Mouse (Mus musculus): ENCODE measurements around the gene Spsb2.

DNA sequence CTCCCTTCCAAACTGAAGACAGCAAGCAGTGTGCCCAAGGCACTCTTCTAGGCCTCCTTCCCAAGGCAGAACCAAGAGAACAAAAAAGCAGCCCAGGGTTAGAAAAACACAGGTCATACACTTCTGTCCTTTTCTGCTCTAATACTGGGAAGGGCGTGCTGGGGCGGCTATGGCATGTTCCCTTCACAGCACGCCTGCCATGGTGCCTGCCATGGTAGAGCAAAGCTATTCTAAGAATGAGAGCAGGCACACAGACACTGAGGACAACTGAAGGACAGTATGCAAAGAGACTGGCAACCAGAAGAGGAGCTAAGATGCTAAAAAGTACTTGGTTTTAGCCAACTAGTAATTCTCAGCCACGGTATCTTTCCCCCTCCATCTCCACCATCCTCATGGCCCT, 13.6 kb downstream of the Spsb2 start:
- TF ChIP-seq GATA1 (IDR thresholded peaks at IDR 0.05; ENCODE audit: low read length), result no peak
- no peak for TF ChIP-seq TAL1 (IDR thresholded peaks at IDR 0.05; ENCODE audit: low read length)
